Mouse (Mus musculus): Measurements from ENCODE around the gene Arhgdia.

Gene Arhgdia

GRCm38 (mm10) chr11:120581490-120582267 lies at the start of gene Arhgdia:
TSS of gene Arhgdia (minus strand) at chr11:120581624.
- peak; percentile 85 for DNase-seq (ENCODE audit: low read depth, low spot score)

- DNase-seq (ENCODE audit: low read depth, low spot score) = no peak
These were observed 49.0 kb upstream of the Arhgdia start for GRCm38 (mm10) chr11:120630401-120630871.

- DNase-seq (ENCODE audit: low read depth, low spot score) = no peak
These were observed 48.5 kb upstream of the Arhgdia start for GRCm38 (mm10) chr11:120629911-120630310.

- no peak for DNase-seq (ENCODE audit: low read depth, low spot score)
These were observed 47.9 kb upstream of the Arhgdia start for GRCm38 (mm10) chr11:120629341-120629730.

- DNase-seq (ENCODE audit: low read depth, low spot score) = no peak
These were observed 47.3 kb upstream of the Arhgdia start for GRCm38 (mm10) chr11:120628601-120629340.

- no peak for DNase-seq (ENCODE audit: low read depth, low spot score)
These were observed 46.3 kb upstream of the Arhgdia start for GRCm38 (mm10) chr11:120627468-120628300.

- no peak for DNase-seq (ENCODE audit: low read depth, low spot score)
These were observed 45.5 kb upstream of the Arhgdia start for GRCm38 (mm10) chr11:120626785-120627467.

- DNase-seq (ENCODE audit: low read depth, low spot score) = no peak
These were observed 43.8 kb upstream of the Arhgdia start, which contains the start of gene Sirt7 for GRCm38 (mm10) chr11:120625152-120625775. TSS of gene Sirt7 (minus strand) at chr11:120625240.

- DNase-seq (ENCODE audit: low read depth, low spot score) = peak; percentile 78
These were observed 43.3 kb upstream of the Arhgdia start for GRCm38 (mm10) chr11:120624680-120625111.

GRCm38 (mm10) chr11:120623961-120624679 lies 42.7 kb upstream of the Arhgdia start:
- peak; percentile 39 for DNase-seq (ENCODE audit: low read depth, low spot score)

- DNase-seq (ENCODE audit: low read depth, low spot score) = no peak
These were observed 41.4 kb upstream of the Arhgdia start for GRCm38 (mm10) chr11:120622805-120623204.

GRCm38 (mm10) chr11:120620195-120620594 lies 38.8 kb upstream of the Arhgdia start:
- DNase-seq (ENCODE audit: low read depth, low spot score) = no peak

- no peak for DNase-seq (ENCODE audit: low read depth, low spot score)
These were observed 37.5 kb upstream of the Arhgdia start for GRCm38 (mm10) chr11:120618619-120619535.

GRCm38 (mm10) chr11:120617519-120618112 lies 36.2 kb upstream of the Arhgdia start, which contains the start of gene Pcyt2:
TSS of gene Pcyt2 (minus strand) at chr11:120617936.
- peak; percentile 89 for DNase-seq (ENCODE audit: low read depth, low spot score)

GRCm38 (mm10) chr11:120616617-120617294 lies 35.3 kb upstream of the Arhgdia start:
- DNase-seq (ENCODE audit: low read depth, low spot score) = no peak

- no peak for DNase-seq (ENCODE audit: low read depth, low spot score)
These were observed 34.3 kb upstream of the Arhgdia start for GRCm38 (mm10) chr11:120615606-120616203.

GRCm38 (mm10) chr11:120615167-120615566 lies 33.7 kb upstream of the Arhgdia start:
- no peak for DNase-seq (ENCODE audit: low read depth, low spot score)
